Mouse (Mus musculus): ENCODE results near the gene Kmt2c.

Kmt2c gene

GRCm38 (mm10) chr5:25498346-25498820 lies at the start of gene Kmt2c:
Gene Kmt2c (minus strand): TSS chr5:25498783.
- peak; percentile 60 for DNase-seq (ENCODE audit: low spot score)

GRCm38 (mm10) chr5:25546912-25547311 lies 48.3 kb upstream of the Kmt2c start:
- no peak for DNase-seq (ENCODE audit: low spot score)

DNA sequence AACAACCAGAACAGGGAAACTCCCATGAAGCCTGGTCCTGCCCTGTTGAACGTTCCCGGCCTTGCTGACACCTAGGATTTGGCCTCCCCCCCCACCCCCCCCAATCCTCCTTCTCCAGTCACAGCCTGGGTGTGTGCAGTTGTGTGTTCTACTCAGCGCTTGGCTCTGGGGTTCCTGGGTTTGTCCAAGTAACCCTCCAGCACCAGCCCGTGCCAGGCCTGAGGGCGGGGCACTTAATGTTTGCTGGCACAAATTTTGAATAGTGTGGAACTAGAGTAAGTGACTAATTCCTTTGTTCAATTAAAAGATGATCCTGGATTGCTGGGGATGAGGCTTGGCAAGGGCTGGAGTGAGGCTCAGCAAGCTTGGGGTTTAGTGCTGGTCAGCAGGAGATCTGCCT lies 46.0 kb upstream of the Kmt2c start:
- no peak for DNase-seq (ENCODE audit: low spot score)

DNA sequence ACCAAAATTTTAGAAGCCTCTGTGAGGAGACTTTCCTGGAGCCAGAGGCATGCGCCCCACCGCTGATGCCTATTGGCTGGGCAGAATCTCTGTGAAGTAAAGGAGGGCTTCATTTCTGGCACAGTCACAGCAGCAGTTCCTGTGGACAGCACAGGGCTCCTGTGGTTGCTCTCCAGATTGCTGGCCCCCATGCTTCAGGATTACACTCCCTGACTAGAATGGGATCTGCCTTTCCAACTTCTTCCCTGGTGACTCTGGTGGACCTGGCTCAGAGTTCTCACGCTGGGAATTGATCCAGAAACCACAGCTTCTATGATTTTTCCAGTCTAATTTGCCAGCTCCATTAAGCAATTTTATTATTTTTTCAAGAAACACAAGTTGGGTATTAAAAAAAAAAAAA lies 45.5 kb upstream of the Kmt2c start:
- DNase-seq (ENCODE audit: low spot score), result no peak

DNA sequence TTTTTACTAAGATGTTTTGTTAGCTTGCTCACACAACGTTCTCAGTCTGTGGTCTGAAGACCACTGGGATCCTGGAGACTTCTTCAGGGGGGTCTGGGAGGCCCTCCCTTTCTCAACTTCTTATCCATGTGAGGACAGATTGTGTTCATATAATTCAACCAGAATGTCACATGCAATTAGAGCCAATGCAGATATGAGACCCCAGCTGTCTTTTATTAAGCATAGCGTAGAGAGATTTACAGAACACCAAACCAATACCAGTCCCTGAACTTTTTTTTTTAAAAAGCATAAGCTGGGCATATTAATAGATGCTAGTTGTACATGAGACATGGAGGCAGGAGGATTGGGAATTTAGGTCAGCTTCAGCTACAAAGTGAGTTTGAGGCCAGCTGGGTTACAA lies 43.1 kb upstream of the Kmt2c start:
- no peak for DNase-seq (ENCODE audit: low spot score)

GRCm38 (mm10) chr5:25540921-25541320 lies 42.3 kb upstream of the Kmt2c start:
- no peak for DNase-seq (ENCODE audit: low spot score)

DNA sequence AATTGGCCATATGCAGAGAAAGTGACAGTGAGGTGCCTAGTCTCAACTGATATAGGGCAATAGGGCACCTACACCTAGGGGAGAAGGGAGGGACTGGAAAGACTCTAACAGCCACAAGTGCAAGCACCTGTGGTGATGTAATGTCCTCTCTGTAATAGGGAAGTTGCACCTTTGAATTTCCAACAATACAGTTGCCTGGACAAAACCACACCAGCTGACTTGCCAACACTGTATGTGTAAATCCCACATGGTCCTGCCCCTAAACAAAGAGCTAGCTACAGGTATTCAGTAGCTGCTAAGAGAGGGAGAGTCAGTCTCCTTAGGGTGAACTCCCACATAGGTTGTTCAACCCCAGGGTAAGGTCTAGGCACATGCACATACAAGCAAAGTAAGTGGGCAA lies 41.8 kb upstream of the Kmt2c start:
- DNase-seq (ENCODE audit: low spot score), result no peak

GRCm38 (mm10) chr5:25536921-25537409 lies 38.4 kb upstream of the Kmt2c start:
- no peak for DNase-seq (ENCODE audit: low spot score)

DNA sequence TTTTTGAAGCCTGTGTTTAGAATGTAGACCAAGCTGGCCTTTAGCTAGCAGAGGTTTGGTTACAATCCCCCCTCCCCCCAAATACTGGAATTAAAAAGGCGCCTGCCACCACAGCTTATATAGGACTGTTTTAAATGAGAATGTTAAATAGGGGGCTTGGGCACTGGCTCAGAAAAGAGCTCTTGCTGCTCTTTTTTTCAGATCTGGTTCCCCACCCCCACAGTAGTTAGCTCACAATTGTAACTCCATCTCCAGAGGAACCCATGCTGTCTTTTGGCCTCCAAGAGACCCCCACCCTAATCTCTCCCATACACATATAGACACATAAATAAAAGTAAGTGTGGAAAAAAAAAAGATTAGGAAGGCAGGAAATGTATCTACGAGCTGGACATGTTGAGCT lies 37.9 kb upstream of the Kmt2c start:
- DNase-seq (ENCODE audit: low spot score), result no peak

GRCm38 (mm10) chr5:25535566-25535965 lies 37.0 kb upstream of the Kmt2c start:
- no peak for DNase-seq (ENCODE audit: low spot score)

DNA sequence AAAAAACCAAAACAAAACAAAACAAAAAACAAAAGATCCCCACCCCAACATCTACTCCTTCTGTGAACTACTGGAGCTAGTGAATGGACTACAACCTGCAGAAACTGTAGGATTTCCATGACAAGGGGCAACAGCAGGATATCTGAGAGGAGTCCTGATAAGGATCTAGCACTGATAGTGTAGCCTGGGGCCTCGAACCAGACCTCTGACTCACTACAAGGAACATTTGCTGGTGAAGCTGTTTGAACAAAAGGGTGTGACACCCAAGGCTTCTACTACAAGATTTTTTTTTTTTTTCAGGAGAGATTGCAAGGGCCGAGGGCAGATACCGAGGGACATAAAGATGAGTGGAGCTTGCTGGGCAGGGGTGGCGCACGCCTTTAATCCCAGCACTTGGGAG lies 34.7 kb upstream of the Kmt2c start:
- no peak for DNase-seq (ENCODE audit: low spot score)

DNA sequence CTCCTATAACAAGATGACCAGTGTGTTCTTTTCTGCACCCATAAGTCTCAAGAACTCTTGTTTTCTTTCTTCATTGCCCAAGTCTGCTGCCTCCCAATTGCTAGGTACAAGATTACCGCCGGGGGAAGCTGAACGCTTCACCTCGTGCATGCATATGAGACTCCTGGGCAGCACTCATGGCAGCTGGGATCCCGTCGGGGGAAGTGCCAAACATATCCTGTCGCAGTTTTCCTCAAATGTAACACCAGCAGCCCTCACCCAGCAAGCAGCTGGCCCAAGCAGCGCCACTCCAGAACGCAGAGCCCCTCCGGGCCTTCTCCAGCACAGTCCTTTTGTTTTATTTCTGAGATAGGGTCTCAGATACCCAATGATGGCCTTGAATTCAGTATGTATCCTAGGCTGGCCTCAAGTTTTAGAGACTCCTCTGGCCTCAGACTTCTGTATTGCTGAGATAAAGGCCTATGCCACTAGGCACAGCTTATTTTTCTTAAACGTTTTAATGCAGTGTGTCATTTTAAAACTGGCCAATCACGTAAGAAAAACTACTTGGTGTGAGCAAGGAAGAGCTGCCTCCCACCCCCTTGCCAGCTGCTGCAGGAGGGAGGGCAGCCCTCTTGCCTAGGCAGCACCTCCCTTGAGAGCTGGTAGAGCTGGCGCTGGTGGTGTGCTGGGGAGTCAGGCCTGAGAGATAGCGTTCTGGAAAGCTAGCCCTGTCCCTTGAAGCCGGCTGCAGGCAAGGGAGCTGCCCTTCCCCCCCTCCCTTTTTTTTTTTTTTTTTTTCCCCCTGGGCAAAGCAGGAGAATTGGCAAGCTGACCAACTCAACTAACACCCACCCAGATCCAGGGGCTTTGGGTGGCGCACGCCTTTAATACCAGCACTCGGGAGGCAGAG lies 33.9 kb upstream of the Kmt2c start:
- no peak for DNase-seq (ENCODE audit: low spot score)

DNA sequence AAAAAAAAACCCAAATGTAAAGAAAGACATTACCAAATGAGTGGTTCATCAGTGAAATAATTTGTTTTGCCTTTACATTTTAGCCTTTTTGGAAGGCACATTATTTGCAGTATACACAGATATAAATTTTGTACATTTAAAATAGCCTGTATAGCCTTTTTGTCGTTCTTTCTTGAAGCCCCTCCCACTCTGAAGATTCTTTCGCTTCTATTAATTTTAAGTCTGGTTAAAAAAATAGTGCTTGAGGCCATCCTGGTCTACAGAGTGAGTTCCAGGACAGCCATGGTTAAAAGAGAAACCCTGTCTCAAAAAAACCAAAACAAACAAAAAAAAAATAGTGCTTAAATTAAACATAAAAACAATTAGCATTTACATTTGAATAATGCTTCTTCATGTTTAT lies 32.0 kb upstream of the Kmt2c start:
- no peak for DNase-seq (ENCODE audit: low spot score)

DNA sequence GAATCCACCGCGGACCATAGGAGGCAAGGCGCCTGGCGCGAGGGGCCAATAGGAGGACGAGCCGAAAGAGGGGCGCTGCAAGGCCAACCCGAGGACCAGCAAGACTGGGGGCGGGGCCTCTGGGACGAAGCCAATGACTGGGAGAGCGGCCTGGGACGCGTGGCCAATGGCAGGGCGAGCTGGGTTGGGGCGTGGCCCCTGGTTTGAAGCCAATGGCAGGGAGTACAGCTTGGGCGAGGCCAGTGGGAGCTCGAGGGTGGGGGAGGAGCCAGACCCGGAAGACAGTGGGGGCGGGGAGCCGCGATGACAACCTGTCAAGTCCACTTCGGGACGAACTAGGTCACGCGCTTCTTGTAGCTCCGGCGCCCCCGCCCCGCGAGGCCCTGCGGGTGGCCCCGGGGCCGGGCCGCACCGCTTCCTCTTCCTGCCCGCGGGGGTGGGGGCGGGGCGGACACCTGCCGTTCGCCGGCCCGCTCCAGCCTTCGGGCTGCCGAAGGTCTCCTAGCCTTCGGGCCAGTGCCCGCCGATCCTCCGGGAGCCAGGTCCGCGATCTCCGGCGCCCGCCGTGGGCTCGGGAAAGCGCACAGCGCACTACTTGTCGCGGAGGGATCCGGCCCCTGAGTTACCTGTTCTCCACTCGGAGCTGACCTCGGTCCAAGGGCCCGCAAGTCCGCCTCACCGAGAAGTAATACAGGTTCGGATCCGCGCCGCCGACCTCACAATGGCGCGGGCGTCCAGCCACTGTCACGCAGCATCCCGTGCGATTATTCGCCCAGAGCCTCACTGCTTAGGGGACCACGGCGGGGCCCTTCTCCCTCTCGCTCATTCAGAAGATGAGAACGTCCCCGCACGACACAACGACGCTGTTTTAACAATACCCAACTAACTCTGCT lies 31.2 kb upstream of the Kmt2c start:
- peak; percentile 99 for DNase-seq (ENCODE audit: low spot score)

DNA sequence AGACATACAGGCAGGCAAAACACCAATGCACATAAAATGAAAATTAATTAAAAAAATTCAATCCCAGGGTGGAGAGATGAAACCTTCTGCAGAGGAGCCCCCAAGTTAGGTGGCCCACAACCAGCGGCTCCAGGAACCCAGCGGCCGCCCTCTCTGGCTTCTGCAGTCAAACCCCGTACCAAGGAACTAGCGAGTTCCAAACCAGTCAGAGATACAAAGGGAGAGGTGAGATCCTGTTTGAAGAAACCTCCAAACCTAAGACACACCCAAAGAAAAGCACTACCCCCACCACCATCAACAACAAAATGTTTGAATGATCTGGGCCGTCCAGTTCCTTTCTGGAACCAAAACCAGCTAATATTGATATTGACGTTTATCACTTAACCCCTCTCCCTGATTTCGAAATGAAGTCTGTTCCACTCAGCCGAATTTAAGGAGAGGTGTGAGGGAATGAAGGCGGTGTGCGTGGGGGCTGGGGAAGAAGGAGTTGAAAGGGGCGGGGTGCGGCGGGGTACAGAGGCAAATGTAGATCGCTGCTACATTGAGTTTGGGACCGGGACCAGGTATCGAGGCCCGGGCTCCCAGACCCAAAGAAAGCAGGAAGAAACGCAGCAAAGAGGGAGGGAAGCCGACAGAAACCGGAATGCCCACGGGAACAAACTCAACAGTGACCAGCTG lies 30.4 kb upstream of the Kmt2c start:
- DNase-seq (ENCODE audit: low spot score), result no peak

GRCm38 (mm10) chr5:25527971-25528370 lies 29.4 kb upstream of the Kmt2c start:
- no peak for DNase-seq (ENCODE audit: low spot score)

DNA sequence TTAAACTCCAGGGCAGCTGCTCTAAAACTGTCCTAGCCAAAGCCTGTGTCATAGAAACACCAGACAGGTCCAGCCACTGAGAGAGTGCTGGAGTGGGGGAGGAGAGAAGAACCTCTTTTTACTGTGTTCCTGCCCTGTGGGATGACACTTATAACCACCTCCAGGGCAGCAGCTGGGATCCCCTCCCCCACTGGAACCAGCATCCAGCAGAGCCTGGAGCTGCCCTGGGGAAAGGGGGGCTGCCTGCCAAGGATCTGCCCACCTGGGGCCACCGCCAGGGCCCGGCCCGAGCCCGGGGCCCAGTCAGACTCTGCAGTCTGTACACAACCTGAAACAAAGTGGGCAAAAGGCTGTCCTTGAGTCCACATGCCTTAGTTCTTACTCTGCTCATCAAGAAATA lies 28.3 kb upstream of the Kmt2c start:
- no peak for DNase-seq (ENCODE audit: low spot score)

GRCm38 (mm10) chr5:25526116-25526515 lies 27.5 kb upstream of the Kmt2c start:
- DNase-seq (ENCODE audit: low spot score), result no peak

- no peak for DNase-seq (ENCODE audit: low spot score)
These were observed 22.9 kb upstream of the Kmt2c start for GRCm38 (mm10) chr5:25521461-25521860.

GRCm38 (mm10) chr5:25519820-25520219 lies 21.2 kb upstream of the Kmt2c start:
- no peak for DNase-seq (ENCODE audit: low spot score)

DNA sequence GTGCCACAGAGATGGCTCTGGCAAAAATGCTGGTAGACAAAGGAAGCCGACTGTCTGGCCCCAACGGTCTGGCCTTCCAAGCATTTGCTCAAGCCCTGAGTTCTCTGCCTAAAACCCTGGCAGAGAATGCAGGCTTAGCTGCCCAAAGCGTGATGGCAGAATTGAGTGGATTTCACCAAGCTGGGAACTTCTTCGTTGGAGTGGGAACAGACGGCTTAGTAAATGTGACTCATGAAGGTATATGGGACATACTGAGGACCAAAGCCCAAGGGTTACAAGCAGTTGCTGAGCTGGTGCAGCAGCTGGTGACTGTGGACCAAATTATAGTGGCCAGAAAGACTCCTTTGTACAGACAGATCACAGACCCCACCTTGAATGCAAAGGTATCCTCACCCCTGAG lies 19.0 kb upstream of the Kmt2c start:
- no peak for DNase-seq (ENCODE audit: low spot score)

- no peak for DNase-seq (ENCODE audit: low spot score)
These were observed 17.8 kb upstream of the Kmt2c start for GRCm38 (mm10) chr5:25516301-25516895.
